8 mouse cellular contexts compared by ENCODE assay signal in genomic region chr9:119894339-119895009, GRCm38 (mm10). TPM values are rescaled to one million over a fixed set of nuclear protein-coding genes. Genes with fewer than 3 reads are reported as not detected.
DNase-seq lines count a peak whose midpoint lies in the region; ATAC-seq and TF ChIP-seq lines count a peak whose summit lies in the region.

Gene Wdr48, plus strand, starts transcription at chr9:119894878.

- H3K4me3 ChIP-seq in G1E (ENCODE audit: low read depth, low read length) = peak within 1 kb of the TSS; percentile 95
- peak within 1 kb of the TSS; percentile 86 for H3K4me3 ChIP-seq in forebrain, embryonic 16.5 days (replicated peaks; ENCODE audit: low read length)
- H3K4me3 ChIP-seq in layer of hippocampus, adult 2 months = peak within 1 kb of the TSS; percentile 78
- peak within 1 kb of the TSS; percentile 91 for H3K4me3 ChIP-seq in lung, embryonic 14.5 days (ENCODE audit: low read depth, low read length)
- H3K4me3 ChIP-seq in olfactory bulb, adult 2 months (ENCODE audit: insufficient read depth, low read depth, low read length) = peak within 1 kb of the TSS; percentile 89
- H3K4me3 ChIP-seq in thymus, adult 2 months (ENCODE audit: control insufficient read depth, insufficient read depth, low read length) = peak within 1 kb of the TSS; percentile 57

- H3K27ac ChIP-seq in forebrain, embryonic 16.5 days (ENCODE audit: low read length) = peak within 1 kb of the TSS; percentile 91
- H3K27ac ChIP-seq in layer of hippocampus, adult 2 months = peak within 1 kb of the TSS; percentile 98
- peak within 1 kb of the TSS; percentile 81 for H3K27ac ChIP-seq in lung, embryonic 14.5 days (ENCODE audit: low read depth)
- 0 out of 2 replicates have a peak within 1 kb of the TSS, but pooled peaks have one; percentile 69 for H3K27ac ChIP-seq in olfactory bulb, adult 2 months (ENCODE audit: insufficient read depth, low read depth, low read length)
- H3K27ac ChIP-seq in thymus, adult 2 months (ENCODE audit: control insufficient read depth, insufficient read depth, low read length) = peak within 1 kb of the TSS; percentile 4; the same call in 1 of the 2 replicates

- H3K4me2 ChIP-seq in forebrain, embryonic 16.5 days (ENCODE audit: low read length) = peak within 1 kb of the TSS; percentile 98
- H3K4me2 ChIP-seq in lung, embryonic 14.5 days = peak within 1 kb of the TSS; percentile 92

- H3K27me3 ChIP-seq in G1E (ENCODE audit: insufficient read depth, low read length) = no peaks in the 10 kb centered on the region
- H3K27me3 ChIP-seq in forebrain, embryonic 16.5 days (replicated peaks; ENCODE audit: control insufficient read depth, insufficient read depth, low read length) = no peaks in the 10 kb centered on the region
- no peaks in the 10 kb centered on the region for H3K27me3 ChIP-seq in lung, embryonic 14.5 days (ENCODE audit: insufficient read depth, low read length)
- no peaks in the 10 kb centered on the region for H3K27me3 ChIP-seq in thymus, adult 2 months (ENCODE audit: control insufficient read depth, insufficient read depth, low read length)

- peak within 1 kb of the TSS; percentile 88 for H3K9ac ChIP-seq in forebrain, embryonic 16.5 days (replicated peaks; ENCODE audit: low read depth, low read length)
- peak within 1 kb of the TSS; percentile 84 for H3K9ac ChIP-seq in lung, embryonic 14.5 days

- peak; percentile 98 for DNase-seq in G1E (ENCODE audit: low spot score)
- DNase-seq in cerebellum, adult 18-20 months = peak; percentile 96 to 98
- DNase-seq in heart, postnatal 36 days = peak; percentile 96 to 97
- peak; percentile 96 to 97 for DNase-seq in layer of hippocampus, adult 2 months (ENCODE audit: low spot score in 2 of 2)
- DNase-seq in lung, embryonic 14.5 days = peak; percentile 100
- DNase-seq in thymus, adult 2 months = peak; percentile 97

- intact Hi-C loops in heart, postnatal 36 days (cut with DNase I) = loop anchor here (5.0 to 10.0 kb wide), 4 partner anchors 102 to 980 kb away; partner anchors contain the start of gene Myd88

- TF ChIP-seq POLR2A in olfactory bulb, adult 2 months (IDR thresholded peaks at IDR 0.05; ENCODE audit: insufficient read depth, low read depth, low read length) = peak; percentile 63
- TF ChIP-seq POLR2A in thymus, adult 2 months (IDR thresholded peaks at IDR 0.05; ENCODE audit: control insufficient read depth, extremely low read depth, insufficient read depth, low read length, poor library complexity) = peak; percentile 42; the same call in 1 of the 2 replicates

- H3K9me3 ChIP-seq in G1E (replicated peaks) = no peaks in the 10 kb centered on the region
- no peaks in the 10 kb centered on the region for H3K9me3 ChIP-seq in forebrain, embryonic 16.5 days (ENCODE audit: control insufficient read depth, low read length)
- H3K9me3 ChIP-seq in lung, embryonic 14.5 days (ENCODE audit: low read depth, low read length) = no peaks in the 10 kb centered on the region

- peaks cover 35% of the 10 kb centered on the region for H3K36me3 ChIP-seq in G1E (replicated peaks)
- H3K36me3 ChIP-seq in forebrain, embryonic 16.5 days (ENCODE audit: control insufficient read depth, insufficient read depth) = no peaks in the 10 kb centered on the region
- H3K36me3 ChIP-seq in lung, embryonic 14.5 days (ENCODE audit: insufficient read depth) = peaks cover 2% of the 10 kb centered on the region; the same call in 1 of the 2 replicates
- H3K36me3 ChIP-seq in thymus, adult 2 months (ENCODE audit: control insufficient read depth, insufficient read depth, low read length) = no peaks in the 10 kb centered on the region

- H3K4me1 ChIP-seq in G1E (ENCODE audit: insufficient read depth, low read depth, low read length) = peaks cover 45% of the 10 kb centered on the region
- peaks cover 15% of the 10 kb centered on the region for H3K4me1 ChIP-seq in forebrain, embryonic 16.5 days (replicated peaks; ENCODE audit: control insufficient read depth, insufficient read depth, low read length)
- no peaks in the 10 kb centered on the region for H3K4me1 ChIP-seq in lung, embryonic 14.5 days (ENCODE audit: insufficient read depth)
- H3K4me1 ChIP-seq in olfactory bulb, adult 2 months (ENCODE audit: control insufficient read depth, insufficient read depth, low read length) = peaks cover 6% of the 10 kb centered on the region; the same call in 1 of the 2 replicates
- peaks cover 6% of the 10 kb centered on the region for H3K4me1 ChIP-seq in thymus, adult 2 months (replicated peaks; ENCODE audit: control insufficient read depth, insufficient read depth, low read length)

- ATAC-seq in G1E (ENCODE audit: extremely low read depth, insufficient number of reproducible peaks, low FRiP score, poor library complexity, severe bottlenecking) = peak; percentile 98
- peak; percentile 99 for ATAC-seq in forebrain, embryonic 16.5 days
- ATAC-seq in lung, embryonic 14.5 days (ENCODE audit: insufficient read depth) = peak; percentile 100

- no peak for TF ChIP-seq CTCF in G1E (IDR thresholded peaks at IDR 0.05; ENCODE audit: low read depth, low read length)
- TF ChIP-seq CTCF in layer of hippocampus, adult 2 months (conservative IDR thresholded peaks at IDR 0.05) = no peak
- TF ChIP-seq CTCF in lung, embryonic 14.5 days (IDR thresholded peaks at IDR 0.05; ENCODE audit: low read depth) = no peak
- no peak for TF ChIP-seq CTCF in olfactory bulb, adult 2 months (IDR thresholded peaks at IDR 0.05; ENCODE audit: insufficient read depth, low read depth, low read length)
- TF ChIP-seq CTCF in thymus, adult 2 months (IDR thresholded peaks at IDR 0.05; ENCODE audit: borderline replicate concordance, control insufficient read depth, extremely low read depth, insufficient read depth, low read length, poor library complexity) = peak; percentile 53; the same call in 1 of the 2 replicates

- 4% methylated on average over 34 of the region's 34 CpGs for WGBS in forebrain, embryonic 16.5 days
- WGBS in lung, embryonic 14.5 days = 4% methylated on average over 34 of the region's 34 CpGs
- WGBS in olfactory bulb, adult 2 months = 2% methylated on average over 34 of the region's 34 CpGs
- 4% methylated on average over 34 of the region's 34 CpGs for WGBS in thymus, adult 2 months

RNA-seq across cellular contexts. Expression of gene Wdr48, which starts in this region (rescaled TPM):
- total RNA-seq in G1E (2014; fragmentation: Nextera tagmentation) (99.9 and 111 TPM in 2 replicates), G1E (2017) (52.7 and 55.1 TPM in 2 replicates)
- 11.3 and 14.5 TPM in 2 replicates for polyA plus RNA-seq in G1E (2012)
- 85.2 and 89.8 TPM in 2 replicates for polyA plus RNA-seq in forebrain, embryonic 16.5 days (2015; fragmentation: Nextera tagmentation; extraction: Ambion mirVana)
- total RNA-seq in heart, postnatal 36 days (2021) = 10 to 100 TPM; 27.6 to 29.2 TPM
- total RNA-seq in layer of hippocampus, adult 2 months (2021) = 10 to 100 TPM; 76.5 to 84.9 TPM
- polyA plus RNA-seq in lung, embryonic 14.5 days (2014; fragmentation: Nextera tagmentation; extraction: Ambion mirVana) = 50.9 and 51.1 TPM in 2 replicates
- polyA plus RNA-seq in olfactory bulb, adult 2 months (2012; ENCODE audit: insufficient read depth, insufficient read length, low replicate concordance, missing spikeins) = not detected in 2 replicates
- 78.9 and 90.5 TPM in 2 replicates for polyA plus RNA-seq in thymus, adult 2 months (2012; rRNA removed)

Comparison
In these comparisons a context has a peak if more than half of its experiments do, and no peak if none do; other contexts are left out.
1. Peak in every context shown above with its lines: DNase-seq, ATAC-seq, H3K4me3 ChIP-seq and H3K27ac ChIP-seq.
2. H3K27ac ChIP-seq: peak in every context shown above with its lines; median percentile 98 in layer of hippocampus, adult 2 months; 91 in forebrain, embryonic 16.5 days; 81 in lung, embryonic 14.5 days; 69 in olfactory bulb, adult 2 months; 4 in thymus, adult 2 months.